Mouse (Mus musculus): ENCODE data around the gene Ctf2. TPM values are rescaled to one million over a fixed set of nuclear protein-coding genes. Genes with fewer than 3 reads are reported as not detected.
"Not testable (repeated sequence)": the region's sequence is repeated elsewhere in the genome, so short reads cannot be mapped to it uniquely, and the experiment has no call there.

Ctf2 gene
- polyA plus RNA-seq (2015; fragmentation: Nextera tagmentation; extraction: Ambion mirVana): 0.07 and 0.12 TPM in 2 replicates

DNA sequence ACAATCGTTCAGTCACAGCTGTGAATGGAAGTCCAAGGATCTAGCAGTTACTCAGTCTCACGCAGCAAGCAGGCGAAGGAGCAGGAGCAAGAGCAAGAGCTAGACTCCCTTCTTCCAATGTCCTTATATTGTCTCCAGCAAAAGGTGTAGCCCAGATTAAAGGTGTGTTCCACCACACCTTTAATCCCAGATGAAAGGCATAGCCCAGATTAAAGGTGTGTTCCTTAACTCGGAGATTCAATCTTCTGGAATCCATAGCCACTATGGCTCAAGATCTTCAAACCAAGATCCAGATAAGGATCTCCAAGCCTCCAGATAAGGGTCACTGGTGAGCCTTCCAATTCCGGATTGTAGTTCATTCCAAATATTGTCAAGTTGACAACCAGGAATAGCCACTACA lies at the start of gene Ctf2:
Gene Ctf2 (minus strand): TSS at position 101 of the 400 bp plus-strand sequence.
- not testable (repeated sequence) for H3K4me2 ChIP-seq (ENCODE audit: low read depth, low read length); ATAC-seq; H3K4me1 ChIP-seq (ENCODE audit: control insufficient read depth, insufficient read depth, low read length); H3K9ac ChIP-seq (ENCODE audit: low read depth, low read length); H3K4me3 ChIP-seq (ENCODE audit: low read length); H3K9me3 ChIP-seq (ENCODE audit: control insufficient read depth, low read length); H3K27ac ChIP-seq (ENCODE audit: low read length); H3K36me3 ChIP-seq (ENCODE audit: control insufficient read depth, insufficient read depth, low read length); H3K27me3 ChIP-seq (replicated peaks; ENCODE audit: control insufficient read depth, insufficient read depth, low read length)
- WGBS: no CpG with 5 or more reads among the region's 5 CpGs

GRCm38 (mm10) chr7:127778350-127778749 lies 46.4 kb upstream of the Ctf2 start:
- no peak overlapping the region for H3K27ac ChIP-seq (ENCODE audit: low read length)
- peak overlapping the region; percentile 89 for H3K4me2 ChIP-seq (ENCODE audit: low read depth, low read length)
- H3K36me3 ChIP-seq (ENCODE audit: control insufficient read depth, insufficient read depth, low read length): peaks cover 4% of the 10 kb centered on the region; the same call in 1 of the 2 replicates
- no peaks in the 10 kb centered on the region for H3K9me3 ChIP-seq (ENCODE audit: control insufficient read depth, low read length)
- no peak for ATAC-seq
- no peaks in the 10 kb centered on the region for H3K27me3 ChIP-seq (replicated peaks; ENCODE audit: control insufficient read depth, insufficient read depth, low read length)
- 78% methylated on average over 4 of the region's 4 CpGs for WGBS
- H3K9ac ChIP-seq (ENCODE audit: low read depth, low read length): peak overlapping the region; percentile 95
- H3K4me3 ChIP-seq (ENCODE audit: low read length): peak overlapping the region; percentile 84
- peaks cover 11% of the 10 kb centered on the region for H3K4me1 ChIP-seq (ENCODE audit: control insufficient read depth, insufficient read depth, low read length)

GRCm38 (mm10) chr7:127777474-127778266 lies 45.7 kb upstream of the Ctf2 start:
- 3% methylated on average over 59 of the region's 66 CpGs for WGBS
- ATAC-seq: peak; percentile 52
- Histone ChIP-seq H3K9ac (ENCODE audit: low read depth, low read length) (peak overlapping the region; percentile 95), H3K4me1 (ENCODE audit: control insufficient read depth, insufficient read depth, low read length) (peaks cover 11% of the 10 kb centered on the region), H3K4me3 (ENCODE audit: low read length) (peak overlapping the region; percentile 84), H3K27me3 (replicated peaks; ENCODE audit: control insufficient read depth, insufficient read depth, low read length) (no peaks in the 10 kb centered on the region), H3K27ac (ENCODE audit: low read length) (peak overlapping the region; percentile 98), H3K4me2 (ENCODE audit: low read depth, low read length) (peak overlapping the region; percentile 89), H3K9me3 (ENCODE audit: control insufficient read depth, low read length) (no peaks in the 10 kb centered on the region), H3K36me3 (ENCODE audit: control insufficient read depth, insufficient read depth, low read length) (0 out of 2 replicates have a peak, but pooled peaks cover 4% of the 10 kb centered on the region)

DNA sequence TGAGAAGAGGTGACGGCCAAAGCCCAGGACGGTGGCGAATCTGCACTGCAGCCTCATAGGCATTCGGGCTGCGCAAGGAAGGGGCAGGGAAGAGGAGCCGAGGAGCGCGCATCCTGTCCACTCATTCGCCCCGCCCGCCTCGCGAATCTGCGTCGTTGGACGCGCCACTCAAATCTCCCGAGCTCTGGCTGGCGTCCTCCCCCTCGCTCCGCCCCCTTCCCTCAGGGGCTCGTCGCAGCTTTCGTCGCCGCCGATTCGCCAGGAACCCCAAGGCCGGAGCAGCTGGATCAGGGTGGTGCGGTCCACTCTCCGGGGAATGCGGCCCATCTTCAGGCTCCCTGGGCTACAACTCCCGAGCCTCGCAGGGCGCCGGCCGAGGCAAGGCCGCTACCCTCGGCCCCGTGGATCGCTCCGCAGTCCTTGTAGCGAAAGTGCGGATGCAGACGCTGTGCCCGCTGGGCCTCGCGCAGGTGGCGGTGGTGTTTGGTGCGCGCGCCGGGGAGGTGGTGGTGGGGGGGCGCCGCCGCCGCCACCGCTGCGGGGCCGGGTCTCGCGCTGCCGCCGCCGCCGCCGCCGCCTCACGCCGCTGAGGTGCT lies 45.0 kb upstream of the Ctf2 start:
- H3K9me3 ChIP-seq (ENCODE audit: control insufficient read depth, low read length): no peaks in the 10 kb centered on the region
- peak overlapping the region; percentile 84 for H3K4me3 ChIP-seq (ENCODE audit: low read length)
- H3K27ac ChIP-seq (ENCODE audit: low read length): peak overlapping the region; percentile 98
- H3K4me2 ChIP-seq (ENCODE audit: low read depth, low read length): peak overlapping the region; percentile 49
- no peaks in the 10 kb centered on the region for H3K27me3 ChIP-seq (replicated peaks; ENCODE audit: control insufficient read depth, insufficient read depth, low read length)
- peak; percentile 95 for ATAC-seq
- H3K36me3 ChIP-seq (ENCODE audit: control insufficient read depth, insufficient read depth, low read length): 0 out of 2 replicates have a peak, but pooled peaks cover 4% of the 10 kb centered on the region
- WGBS: under 1% methylated on average over 57 of the region's 70 CpGs
- H3K4me1 ChIP-seq (ENCODE audit: control insufficient read depth, insufficient read depth, low read length): peaks cover 11% of the 10 kb centered on the region
- H3K9ac ChIP-seq (ENCODE audit: low read depth, low read length): peak overlapping the region; percentile 95

DNA sequence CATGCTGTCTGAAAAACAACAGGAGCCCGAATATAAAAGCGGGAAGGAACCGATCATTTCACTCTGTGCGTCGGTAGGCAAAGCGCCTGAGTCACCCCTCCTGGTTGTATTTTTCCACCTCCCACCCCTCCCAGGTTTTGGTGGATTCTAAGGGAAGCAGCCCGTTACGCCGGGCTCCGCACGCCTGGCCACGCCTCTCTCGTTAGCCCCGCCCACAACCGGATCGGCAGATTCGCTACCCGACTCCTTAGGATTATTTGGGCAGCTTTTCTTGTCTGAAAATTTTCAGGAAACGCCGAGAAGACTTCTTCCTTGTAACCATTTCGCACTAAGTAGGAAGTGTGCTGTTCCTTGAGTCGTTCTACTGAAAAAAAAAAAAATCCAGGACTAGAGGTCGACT lies 44.5 kb upstream of the Ctf2 start, which contains the start of gene Setd1a:
Gene Setd1a (plus strand): TSS at position 245 of the 400 bp plus-strand sequence.
- H3K27ac ChIP-seq (ENCODE audit: low read length): peak within 1 kb of the TSS; percentile 98

DNA sequence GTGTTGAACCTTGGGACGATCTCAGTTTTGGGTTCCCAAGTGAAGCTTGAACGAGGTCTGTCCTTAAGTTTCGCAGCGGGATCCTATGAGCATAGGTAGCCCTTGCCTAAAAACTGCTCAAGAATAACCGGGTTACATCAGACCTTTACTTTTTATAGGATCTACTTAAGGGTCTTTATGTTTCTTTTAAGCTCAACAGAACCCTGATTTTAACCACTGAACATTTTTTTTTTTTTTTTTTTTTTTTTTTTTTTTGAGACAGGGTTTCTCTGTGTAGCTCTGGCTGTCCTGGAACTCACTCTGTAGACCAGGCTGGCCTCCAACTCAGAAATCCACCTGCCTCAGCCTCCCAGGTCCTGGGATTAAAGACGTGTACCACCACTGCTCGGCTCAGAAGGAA lies 43.9 kb upstream of the Ctf2 start:
- Histone ChIP-seq H3K4me2 (ENCODE audit: low read depth, low read length) (peak overlapping the region; percentile 49), H3K9ac (ENCODE audit: low read depth, low read length) (peak overlapping the region; percentile 95), H3K4me3 (ENCODE audit: low read length) (peak overlapping the region; percentile 84), H3K4me1 (ENCODE audit: control insufficient read depth, insufficient read depth, low read length) (peaks cover 18% of the 10 kb centered on the region)
- 77% methylated on average over 7 of the region's 7 CpGs for WGBS
- H3K9me3 ChIP-seq (ENCODE audit: control insufficient read depth, low read length); H3K36me3 ChIP-seq (ENCODE audit: control insufficient read depth, insufficient read depth, low read length); H3K27ac ChIP-seq (ENCODE audit: low read length); ATAC-seq; H3K27me3 ChIP-seq (replicated peaks; ENCODE audit: control insufficient read depth, insufficient read depth, low read length): not testable (repeated sequence)

More for the DNA sequence above, 44.5 kb upstream of the Ctf2 start, which contains the start of gene Setd1a:
- H3K9ac ChIP-seq (ENCODE audit: low read depth, low read length): peak within 1 kb of the TSS; percentile 95
- H3K4me1 ChIP-seq (ENCODE audit: control insufficient read depth, insufficient read depth, low read length): peaks cover 12% of the 10 kb centered on the region
- 0 out of 2 replicates have a peak, but pooled peaks cover 4% of the 10 kb centered on the region for H3K36me3 ChIP-seq (ENCODE audit: control insufficient read depth, insufficient read depth, low read length)
- ATAC-seq: peak; percentile 62
- WGBS: under 1% methylated on average over 23 of the region's 23 CpGs
- H3K27me3 ChIP-seq (replicated peaks; ENCODE audit: control insufficient read depth, insufficient read depth, low read length): no peaks in the 10 kb centered on the region
- peak within 1 kb of the TSS; percentile 89 for H3K4me2 ChIP-seq (ENCODE audit: low read depth, low read length)
- H3K9me3 ChIP-seq (ENCODE audit: control insufficient read depth, low read length): no peaks in the 10 kb centered on the region
- H3K4me3 ChIP-seq (ENCODE audit: low read length): peak within 1 kb of the TSS; percentile 84

DNA sequence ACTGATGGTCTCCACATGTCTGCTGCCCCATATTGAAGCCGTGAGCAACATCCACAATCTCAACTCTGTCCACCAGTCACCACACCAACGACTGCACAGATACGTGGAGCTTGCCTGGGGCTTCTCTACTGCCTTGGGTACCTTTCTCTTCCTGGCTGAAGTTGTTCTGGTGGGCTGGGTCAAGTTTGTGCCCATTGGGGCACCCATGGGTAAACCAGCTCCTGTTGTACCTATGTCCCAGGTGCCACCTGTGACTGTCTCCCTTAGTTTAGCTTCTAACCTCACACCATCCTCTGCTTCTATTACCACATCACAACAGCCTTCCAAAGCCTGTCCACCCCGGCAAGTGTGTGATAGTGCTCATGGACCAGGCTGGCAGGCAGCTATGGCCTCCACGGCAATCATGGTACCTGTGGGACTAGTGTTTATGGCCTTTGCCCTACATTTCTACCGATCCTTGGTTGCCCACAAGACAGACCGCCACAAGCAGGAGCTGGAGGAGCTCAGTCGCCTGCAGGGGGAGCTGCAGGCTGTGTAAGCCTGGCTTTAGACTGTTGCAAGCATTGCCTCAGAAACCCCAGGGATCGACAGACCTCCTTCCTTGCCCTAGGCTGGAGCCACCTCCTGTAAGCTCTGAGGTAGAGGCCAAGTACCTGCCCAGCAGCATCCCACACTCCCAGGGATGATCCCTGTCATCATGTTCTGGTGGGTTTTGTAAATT lies 41.9 kb upstream of the Ctf2 start:
- Histone ChIP-seq H3K4me3 (ENCODE audit: low read length) (no peak overlapping the region), H3K27me3 (replicated peaks; ENCODE audit: control insufficient read depth, insufficient read depth, low read length) (no peaks in the 10 kb centered on the region), H3K9ac (ENCODE audit: low read depth, low read length) (no peak overlapping the region), H3K36me3 (ENCODE audit: control insufficient read depth, insufficient read depth, low read length) (no peaks in the 10 kb centered on the region), H3K4me2 (ENCODE audit: low read depth, low read length) (no peak overlapping the region), H3K9me3 (ENCODE audit: control insufficient read depth, low read length) (no peaks in the 10 kb centered on the region), H3K27ac (ENCODE audit: low read length) (no peak overlapping the region), H3K4me1 (ENCODE audit: control insufficient read depth, insufficient read depth, low read length) (peaks cover 21% of the 10 kb centered on the region)
- no peak for ATAC-seq
- WGBS: 38% methylated on average over 9 of the region's 9 CpGs

GRCm38 (mm10) chr7:127772557-127772956 lies 40.6 kb upstream of the Ctf2 start:
- no peak for ATAC-seq
- Histone ChIP-seq H3K4me3 (ENCODE audit: low read length) (no peak overlapping the region), H3K9me3 (ENCODE audit: control insufficient read depth, low read length) (no peaks in the 10 kb centered on the region), H3K27ac (ENCODE audit: low read length) (no peak overlapping the region), H3K27me3 (replicated peaks; ENCODE audit: control insufficient read depth, insufficient read depth, low read length) (no peaks in the 10 kb centered on the region), H3K4me1 (ENCODE audit: control insufficient read depth, insufficient read depth, low read length) (peaks cover 17% of the 10 kb centered on the region), H3K4me2 (ENCODE audit: low read depth, low read length) (no peak overlapping the region), H3K9ac (ENCODE audit: low read depth, low read length) (no peak overlapping the region), H3K36me3 (ENCODE audit: control insufficient read depth, insufficient read depth, low read length) (0 out of 2 replicates have a peak, but pooled peaks cover 2% of the 10 kb centered on the region)
- 96% methylated on average over 1 of the region's 1 CpGs for WGBS

GRCm38 (mm10) chr7:127772080-127772479 lies 40.1 kb upstream of the Ctf2 start:
- no peak overlapping the region for H3K4me2 ChIP-seq (ENCODE audit: low read depth, low read length)
- no peak overlapping the region for H3K27ac ChIP-seq (ENCODE audit: low read length)
- H3K9me3 ChIP-seq (ENCODE audit: control insufficient read depth, low read length): no peaks in the 10 kb centered on the region
- ATAC-seq: no peak
- 50% methylated on average over 3 of the region's 3 CpGs for WGBS
- H3K9ac ChIP-seq (ENCODE audit: low read depth, low read length): no peak overlapping the region
- H3K36me3 ChIP-seq (ENCODE audit: control insufficient read depth, insufficient read depth, low read length): 0 out of 2 replicates have a peak, but pooled peaks cover 5% of the 10 kb centered on the region
- no peaks in the 10 kb centered on the region for H3K27me3 ChIP-seq (replicated peaks; ENCODE audit: control insufficient read depth, insufficient read depth, low read length)
- H3K4me1 ChIP-seq (ENCODE audit: control insufficient read depth, insufficient read depth, low read length): peaks cover 17% of the 10 kb centered on the region
- H3K4me3 ChIP-seq (ENCODE audit: low read length): no peak overlapping the region
